Mouse (Mus musculus) neutrophil, adult 5-6 weeks (primary cell): ENCODE data around the gene Cacfd1. TPM values are rescaled to one million over a fixed set of nuclear protein-coding genes. Genes with fewer than 3 reads are reported as not detected.

ENCODE experiments used
- ATAC-seq: fragments of 151-379, 151-347 bp; 2 replicates; pipeline ENCODE4 v1.8.0; 2017; ENCODE audit warnings: mild to moderate bottlenecking, moderate TSS enrichment; ENCODE audit not compliant: insufficient number of reproducible peaks, poor library complexity, low FRiP score, severe bottlenecking; ENCODE audit errors: extremely low read depth
- total RNA-seq: library from RNA; stranded (forward); fragments of 200-1000 nt; gene quantifications from 2 replicates; pipeline ENCODE4 v1.2.3, GENCODE M21; 2017

Gene Cacfd1
- total RNA-seq: 16.9 and 22.8 TPM in 2 replicates

GRCm38 (mm10) chr2:27009714-27010244, at the start of gene Cacfd1:
Cacfd1 (plus strand) TSS chr2:27009926.
- ATAC-seq: peak; percentile 85

GRCm38 (mm10) chr2:26960756-26961155, 49.0 kb upstream of the Cacfd1 start:
- no peak for ATAC-seq

- peak; percentile 92 for ATAC-seq
These were observed 45.6 kb upstream of the Cacfd1 start, which contains the start of gene Rexo4 for GRCm38 (mm10) chr2:26963923-26964723. Rexo4 (minus strand) TSS chr2:26964386.

- no peak for ATAC-seq
These were observed 44.9 kb upstream of the Cacfd1 start for GRCm38 (mm10) chr2:26964724-26965370.

GRCm38 (mm10) chr2:26967262-26967661, 42.5 kb upstream of the Cacfd1 start:
- no peak for ATAC-seq

GRCm38 (mm10) chr2:26973116-26973515, 36.6 kb upstream of the Cacfd1 start, which contains the start of gene Adamts13:
Adamts13 (plus strand) TSS chr2:26973416.
- ATAC-seq: no peak

- peak; percentile 17; the same call in 1 of the 2 replicates for ATAC-seq
These were observed 35.8 kb upstream of the Cacfd1 start for GRCm38 (mm10) chr2:26973960-26974359.

- ATAC-seq: no peak
These were observed 29.4 kb upstream of the Cacfd1 start for GRCm38 (mm10) chr2:26980361-26980760.

- no peak for ATAC-seq
These were observed 25.5 kb upstream of the Cacfd1 start for GRCm38 (mm10) chr2:26984179-26984578.

- no peak for ATAC-seq
These were observed 25.1 kb upstream of the Cacfd1 start for GRCm38 (mm10) chr2:26984640-26985039.

GRCm38 (mm10) chr2:26993936-26994335, 15.8 kb upstream of the Cacfd1 start:
- ATAC-seq: no peak

- ATAC-seq: no peak
These were observed 12.2 kb upstream of the Cacfd1 start for GRCm38 (mm10) chr2:26997498-26997897.

- ATAC-seq: no peak
These were observed 11.7 kb upstream of the Cacfd1 start for GRCm38 (mm10) chr2:26997993-26998392.

GRCm38 (mm10) chr2:27006255-27006654, 3.5 kb upstream of the Cacfd1 start:
- no peak for ATAC-seq

GRCm38 (mm10) chr2:27007701-27008100, 2.0 kb upstream of the Cacfd1 start:
- ATAC-seq: no peak

GRCm38 (mm10) chr2:27017802-27018201, 8.1 kb downstream of the Cacfd1 start:
- peak; percentile 62 for ATAC-seq

- no peak for ATAC-seq
These were observed 9.8 kb downstream of the Cacfd1 start for GRCm38 (mm10) chr2:27019530-27019929.

- no peak for ATAC-seq
These were observed 11.4 kb downstream of the Cacfd1 start for GRCm38 (mm10) chr2:27021103-27021502.

- ATAC-seq: no peak
These were observed 12.9 kb downstream of the Cacfd1 start for GRCm38 (mm10) chr2:27022612-27023011.

GRCm38 (mm10) chr2:27024136-27024535, 14.4 kb downstream of the Cacfd1 start:
- ATAC-seq: no peak
